Comparison of ENCODE assay signal across 22 mouse cellular contexts in the genomic region with DNA sequence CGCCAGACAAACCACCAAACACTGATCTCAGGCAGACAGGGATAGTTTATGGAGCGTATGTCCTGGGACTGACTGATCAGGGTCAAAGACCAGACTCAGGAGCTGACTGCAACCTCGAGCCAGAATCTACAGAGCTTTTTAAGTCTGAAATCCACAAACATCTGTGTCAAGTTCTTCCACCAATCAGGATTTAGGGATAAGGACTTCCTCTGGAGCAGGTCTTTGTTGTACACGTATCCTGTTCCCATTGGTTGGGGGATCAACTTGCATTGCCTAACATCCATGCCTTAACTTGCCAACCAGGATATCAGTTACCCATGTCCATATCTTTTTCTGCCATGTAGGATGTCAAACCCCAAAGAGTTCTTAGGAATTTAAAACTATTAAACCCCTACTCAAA. TPM values are rescaled to one million over a fixed set of nuclear protein-coding genes. Genes with fewer than 3 reads are reported as not detected.
DNase-seq lines count a peak whose midpoint lies in the region; ATAC-seq lines count a peak whose summit lies in the region.
"Had no signal": no experiment of that assay in that cellular context is flagged by ENCODE, and none has a peak within 500 bp of the region (broad histone marks: within the 10 kb centered on the region; RNA-seq: fewer than 3 reads in every experiment).

No protein-coding gene starts in this region.

- H3K36me3 ChIP-seq in intestine, embryonic 14.5 days (ENCODE audit: control insufficient read depth, insufficient read depth, low read length): no peaks in the 10 kb centered on the region
- H3K36me3 ChIP-seq in intestine, embryonic 16.5 days (ENCODE audit: control insufficient read depth, insufficient read depth, low read length): no peaks in the 10 kb centered on the region
- H3K36me3 ChIP-seq: embryonic facial prominence, embryonic 13.5 days; embryonic facial prominence, embryonic 15.5 days; forebrain, embryonic 10.5 days; forebrain, embryonic 12.5 days had no signal

- peaks cover 14% of the 10 kb centered on the region; the same call in 1 of the 2 replicates for H3K4me1 ChIP-seq in intestine, embryonic 14.5 days (replicated peaks; ENCODE audit: control insufficient read depth, insufficient read depth, low read length)
- peaks cover 8% of the 10 kb centered on the region for H3K4me1 ChIP-seq in intestine, embryonic 16.5 days (ENCODE audit: control insufficient read depth, insufficient read depth, low read length)

- no peak overlapping the region for H3K4me3 ChIP-seq in intestine, embryonic 14.5 days (ENCODE audit: low read depth, low read length)
- no peak overlapping the region for H3K4me3 ChIP-seq in intestine, embryonic 16.5 days (ENCODE audit: low read length)
- H3K4me3 ChIP-seq: embryonic facial prominence, embryonic 13.5 days; embryonic facial prominence, embryonic 15.5 days; forebrain, embryonic 12.5 days had no signal

- no peak overlapping the region for H3K4me2 ChIP-seq in intestine, embryonic 14.5 days (ENCODE audit: low read length)
- H3K4me2 ChIP-seq in intestine, embryonic 16.5 days (ENCODE audit: low read depth, low read length): no peak overlapping the region
- H3K4me2 ChIP-seq: forebrain, embryonic 12.5 days had no signal

- H3K9ac ChIP-seq in intestine, embryonic 14.5 days (ENCODE audit: low read length): no peak overlapping the region
- H3K9ac ChIP-seq in intestine, embryonic 16.5 days (ENCODE audit: low read depth, low read length): no peak overlapping the region
- H3K9ac ChIP-seq: embryonic facial prominence, embryonic 13.5 days; embryonic facial prominence, embryonic 15.5 days; forebrain, embryonic 12.5 days had no signal

- peak; percentile 1 for DNase-seq in embryo, embryonic 10.5 days (ENCODE audit: low spot score)
- DNase-seq in embryo, embryonic 9.5 days (ENCODE audit: extremely low spot score): no peak
- peak; percentile 45 for DNase-seq in intestine, embryonic 14.5 days (ENCODE audit: low spot score)
- DNase-seq in R1 (ENCODE audit: low read depth, low spot score): peak; percentile 63
- no peak for DNase-seq in urinary bladder, postnatal 14 days (ENCODE audit: low spot score)
- DNase-seq: adrenal gland, adult 2 months; adrenal gland, postnatal 10 days; adrenal gland, postnatal 25 days; cerebellum, adult 11 months; cerebellum, adult 18-20 months; cerebellum, adult 8-10 months; cerebellum, postnatal 10 days; cerebellum, postnatal 25 days had no signal

- H3K27ac ChIP-seq in intestine, embryonic 14.5 days (ENCODE audit: low read depth): no peak overlapping the region
- no peak overlapping the region for H3K27ac ChIP-seq in intestine, embryonic 16.5 days (ENCODE audit: low read length)
- H3K27ac ChIP-seq: embryonic facial prominence, embryonic 13.5 days; embryonic facial prominence, embryonic 15.5 days; forebrain, embryonic 10.5 days; forebrain, embryonic 12.5 days had no signal

- no peaks in the 10 kb centered on the region for H3K27me3 ChIP-seq in intestine, embryonic 14.5 days (replicated peaks; ENCODE audit: control insufficient read depth, insufficient read depth, low read length)
- no peaks in the 10 kb centered on the region for H3K27me3 ChIP-seq in intestine, embryonic 16.5 days (replicated peaks; ENCODE audit: control insufficient read depth, insufficient read depth, low read length)
- H3K27me3 ChIP-seq: embryonic facial prominence, embryonic 13.5 days; embryonic facial prominence, embryonic 15.5 days; forebrain, embryonic 12.5 days; Patski had no signal

- H3K9me3 ChIP-seq in intestine, embryonic 14.5 days (ENCODE audit: control insufficient read depth, low read length): no peaks in the 10 kb centered on the region
- H3K9me3 ChIP-seq in intestine, embryonic 16.5 days (ENCODE audit: control insufficient read depth, low read length): no peaks in the 10 kb centered on the region
- H3K9me3 ChIP-seq: embryonic facial prominence, embryonic 13.5 days; embryonic facial prominence, embryonic 15.5 days; forebrain, embryonic 10.5 days; forebrain, embryonic 12.5 days had no signal

- ATAC-seq in intestine, embryonic 14.5 days (replicated peaks; ENCODE audit: low FRiP score, low TSS enrichment, low read depth): no peak
- ATAC-seq in intestine, embryonic 16.5 days: no peak
- no peak for ATAC-seq in frontal cortex, adult (ENCODE audit: low TSS enrichment)
- ATAC-seq: forebrain, embryonic 14.5 days; forebrain, embryonic 16.5 days; Patski had no signal

- WGBS in intestine, embryonic 14.5 days: 71% methylated on average over 4 of the region's 4 CpGs
- 71% methylated on average over 4 of the region's 4 CpGs for WGBS in intestine, embryonic 16.5 days

RNA-seq across cellular contexts. Expression of a gene that starts 1.4 kb away (rescaled TPM):
- 59.0 and 62.8 TPM in 2 replicates for polyA plus RNA-seq in intestine, embryonic 14.5 days (2014; fragmentation: Nextera tagmentation; extraction: Ambion mirVana)
- polyA plus RNA-seq in intestine, embryonic 16.5 days (2015; fragmentation: Nextera tagmentation; extraction: Ambion mirVana): 28.0 and 31.0 TPM in 2 replicates

Comparison
In these comparisons a context has a peak if more than half of its experiments do, and no peak if none do; other contexts are left out.
1. DNase-seq: peak in embryo, embryonic 10.5 days (single experiment), intestine, embryonic 14.5 days (single experiment) and R1 (single experiment); none in embryo, embryonic 9.5 days (single experiment) and urinary bladder, postnatal 14 days (single experiment).